Mouse (Mus musculus) kidney, adult 8-10 months (tissue): ENCODE measurements around the gene Btbd9.

Experiments used
- DNase-seq, 2 experiments: peaks; one replicate each; pipeline ENCODE4 v3.0.0; 2022

Gene Btbd9

GRCm38 (mm10) chr17:30195591-30196183, 380.6 kb downstream of the Btbd9 start:
- peak in 1 of 2 experiments; percentile 1 for DNase-seq

GRCm38 (mm10) chr17:30194629-30195445, 381.5 kb downstream of the Btbd9 start:
- DNase-seq: peak; percentile 47 to 52

GRCm38 (mm10) chr17:30194091-30194490, 382.2 kb downstream of the Btbd9 start:
- DNase-seq: peak in 1 of 2 experiments; percentile 1

GRCm38 (mm10) chr17:30193615-30194014, 382.7 kb downstream of the Btbd9 start:
- DNase-seq: peak in 1 of 2 experiments; percentile 0

GRCm38 (mm10) chr17:30192416-30193005, 383.8 kb downstream of the Btbd9 start:
- DNase-seq: no peak

GRCm38 (mm10) chr17:30191097-30191640, 385.1 kb downstream of the Btbd9 start:
- no peak for DNase-seq

GRCm38 (mm10) chr17:30188031-30188981, 388.0 kb downstream of the Btbd9 start:
- DNase-seq: no peak

GRCm38 (mm10) chr17:30187581-30187980, 388.7 kb downstream of the Btbd9 start:
- no peak for DNase-seq

- no peak for DNase-seq
Measured at GRCm38 (mm10) chr17:30187154-30187553, 389.1 kb downstream of the Btbd9 start.

- no peak for DNase-seq
Measured at GRCm38 (mm10) chr17:30183561-30183960, 392.7 kb downstream of the Btbd9 start.

- DNase-seq: no peak
Measured at GRCm38 (mm10) chr17:30182063-30182462, 394.2 kb downstream of the Btbd9 start.

- no peak for DNase-seq
Measured at GRCm38 (mm10) chr17:30181554-30181953, 394.7 kb downstream of the Btbd9 start.

GRCm38 (mm10) chr17:30180197-30180596, 396.1 kb downstream of the Btbd9 start:
- no peak for DNase-seq

- DNase-seq: peak; percentile 62 to 66
Measured at GRCm38 (mm10) chr17:30178402-30178801, 397.9 kb downstream of the Btbd9 start.

- DNase-seq: peak; percentile 72 to 85
Measured at GRCm38 (mm10) chr17:30177435-30177834, 398.9 kb downstream of the Btbd9 start.
